18 mouse cellular contexts compared by ENCODE assay signal in the genomic region with DNA sequence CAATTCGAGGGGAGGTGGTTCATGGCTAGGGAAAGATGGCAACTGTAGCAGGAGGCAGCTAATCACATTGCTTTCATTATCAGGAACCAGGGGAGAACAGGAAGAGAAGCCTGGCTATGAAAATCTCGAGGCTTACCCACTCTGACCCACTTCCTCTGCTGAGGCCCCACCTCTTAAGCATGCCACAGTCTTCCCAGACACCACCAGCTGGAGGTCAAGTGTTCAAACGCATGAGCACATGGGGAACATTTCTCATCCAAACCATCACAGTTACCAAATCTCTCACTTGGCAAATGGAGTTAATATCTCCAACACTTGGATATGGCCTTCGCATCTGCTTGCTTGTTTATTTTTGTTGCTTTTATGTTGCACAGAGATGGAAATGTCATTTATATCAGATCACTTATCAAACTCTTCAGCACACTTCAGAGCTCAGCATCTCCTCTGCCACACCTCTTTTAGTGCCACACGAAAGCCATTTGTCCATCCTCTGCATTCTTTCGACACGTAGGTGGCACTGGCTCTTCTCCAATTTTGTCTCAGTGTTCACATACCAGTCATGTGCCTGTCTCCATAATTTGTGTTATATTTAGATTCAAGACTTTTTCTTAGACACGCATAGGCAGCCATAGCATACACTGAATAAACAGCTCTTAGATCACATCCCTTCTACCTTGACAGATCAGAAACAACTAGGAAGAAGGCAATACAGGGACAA. TPM values are rescaled to one million over a fixed set of nuclear protein-coding genes. Genes with fewer than 3 reads are reported as not detected.
DNase-seq lines count a peak whose midpoint lies in the region; ATAC-seq and TF ChIP-seq lines count a peak whose summit lies in the region.
"Had no signal": no experiment of that assay in that cellular context is flagged by ENCODE, and none has a peak within 500 bp of the region (broad histone marks: within the 10 kb centered on the region; RNA-seq: fewer than 3 reads in every experiment).

No protein-coding gene starts in this region.

- TF ChIP-seq CTCF in gastrocnemius, adult 2 months (IDR thresholded peaks at IDR 0.05): no peak
- TF ChIP-seq CTCF in lung, adult 2 months (IDR thresholded peaks at IDR 0.05; ENCODE audit: insufficient read depth, low read length): no peak

- H3K27ac ChIP-seq in gastrocnemius, adult 2 months: peak overlapping the region; percentile 85
- no peak overlapping the region for H3K27ac ChIP-seq in lung, embryonic 15.5 days
- peak overlapping the region; percentile 17 for H3K27ac ChIP-seq in heart, embryonic 16.5 days (ENCODE audit: low read length)
- H3K27ac ChIP-seq: hindbrain, embryonic 14.5 days; limb, embryonic 13.5 days; midbrain, embryonic 12.5 days had no signal

- H3K27me3 ChIP-seq in lung, embryonic 15.5 days: no peaks in the 10 kb centered on the region
- no peaks in the 10 kb centered on the region for H3K27me3 ChIP-seq in heart, embryonic 16.5 days (ENCODE audit: control insufficient read depth, insufficient read depth, low read length)
- H3K27me3 ChIP-seq in myocyte (ENCODE audit: control insufficient read depth, insufficient read depth, insufficient read length): no peaks in the 10 kb centered on the region
- H3K27me3 ChIP-seq: limb, embryonic 13.5 days; midbrain, embryonic 12.5 days had no signal

- no peak for TF ChIP-seq POLR2A in lung, adult 2 months (IDR thresholded peaks at IDR 0.05; ENCODE audit: borderline replicate concordance, extremely low read depth, low read depth, low read length)
- no peak for TF ChIP-seq POLR2A in myocyte (IDR thresholded peaks at IDR 0.05; ENCODE audit: insufficient read length, low read depth)

- WGBS in lung, embryonic 15.5 days: 22% methylated on average over 8 of the region's 8 CpGs
- 43% methylated on average over 8 of the region's 8 CpGs for WGBS in lung, adult 2 months
- 26% methylated on average over 8 of the region's 8 CpGs for WGBS in heart, embryonic 16.5 days

- intact Hi-C loops in gastrocnemius, adult 2 months (cut with DNase I): no loop called here
- intact Hi-C loops in gastrocnemius, postnatal 14 days (cut with DNase I; ENCODE audit: low total_unique reads): no loop called here

- ATAC-seq in lung, embryonic 15.5 days (ENCODE audit: borderline replicate concordance, extremely low read depth, low FRiP score, low TSS enrichment): peak; percentile 74; the same call in 1 of the 2 replicates
- ATAC-seq in heart, embryonic 16.5 days (replicated peaks; ENCODE audit: extremely low read depth, insufficient read depth, low FRiP score): peak; percentile 84
- ATAC-seq: forebrain, embryonic 16.5 days; intestine, postnatal 0 days had no signal

- no peak for DNase-seq in gastrocnemius, adult 2 months
- no peak for DNase-seq in gastrocnemius, postnatal 14 days
- no peak for DNase-seq in lung, adult 2 months
- no peak for DNase-seq in kidney, adult 8-10 months
- no peak for DNase-seq in spleen, postnatal 10 days (ENCODE audit: low spot score in 2 of 2)
- DNase-seq: adrenal gland, postnatal 25 days; gastrocnemius, postnatal 25 days; kidney, postnatal 36 days; thymus, postnatal 25 days had no signal

- H3K4me1 ChIP-seq in lung, embryonic 15.5 days: peaks cover 11% of the 10 kb centered on the region; the same call in 1 of the 2 replicates
- no peaks in the 10 kb centered on the region for H3K4me1 ChIP-seq in lung, adult 2 months (ENCODE audit: control insufficient read depth, insufficient read depth, low read length)
- peaks cover 11% of the 10 kb centered on the region; the same call in 1 of the 2 replicates for H3K4me1 ChIP-seq in heart, embryonic 16.5 days (ENCODE audit: control insufficient read depth, insufficient read depth, low read length)
- H3K4me1 ChIP-seq: midbrain, embryonic 12.5 days had no signal

- H3ac ChIP-seq in myocyte (ENCODE audit: control insufficient read depth, insufficient read length): no peak overlapping the region

- H3K4me3 ChIP-seq in gastrocnemius, adult 2 months: no peak overlapping the region
- no peak overlapping the region for H3K4me3 ChIP-seq in lung, embryonic 15.5 days
- no peak overlapping the region for H3K4me3 ChIP-seq in lung, adult 2 months (replicated peaks; ENCODE audit: extremely low read depth, low read depth, low read length)
- H3K4me3 ChIP-seq in heart, embryonic 16.5 days (ENCODE audit: low read length): no peak overlapping the region
- H3K4me3 ChIP-seq in myocyte: no peak overlapping the region
- H3K4me3 ChIP-seq: limb, embryonic 13.5 days; midbrain, embryonic 12.5 days had no signal

- no peak overlapping the region; the same call in 1 of the 2 replicates for H3K4me2 ChIP-seq in lung, embryonic 15.5 days
- peak overlapping the region; percentile 2; the same call in 1 of the 2 replicates for H3K4me2 ChIP-seq in heart, embryonic 16.5 days (ENCODE audit: low read depth, low read length)
- no peak overlapping the region for H3K4me2 ChIP-seq in myocyte (ENCODE audit: low read depth)
- H3K4me2 ChIP-seq: hindbrain, embryonic 14.5 days; limb, embryonic 13.5 days; midbrain, embryonic 12.5 days had no signal

- no peaks in the 10 kb centered on the region for H3K36me3 ChIP-seq in lung, embryonic 15.5 days
- H3K36me3 ChIP-seq in heart, embryonic 16.5 days (ENCODE audit: control insufficient read depth, insufficient read depth): no peaks in the 10 kb centered on the region
- H3K36me3 ChIP-seq in myocyte (ENCODE audit: control insufficient read depth, insufficient read depth): no peaks in the 10 kb centered on the region
- H3K36me3 ChIP-seq: G1E; limb, embryonic 13.5 days; midbrain, embryonic 12.5 days had no signal

- H3K9ac ChIP-seq in lung, embryonic 15.5 days: no peak overlapping the region
- no peak overlapping the region for H3K9ac ChIP-seq in heart, embryonic 16.5 days (ENCODE audit: low read length)
- H3K9ac ChIP-seq: hindbrain, embryonic 14.5 days; limb, embryonic 13.5 days; midbrain, embryonic 12.5 days had no signal

- no peaks in the 10 kb centered on the region for H3K9me3 ChIP-seq in lung, embryonic 15.5 days
- no peaks in the 10 kb centered on the region for H3K9me3 ChIP-seq in heart, embryonic 16.5 days (replicated peaks; ENCODE audit: control insufficient read depth, low read length)
- H3K9me3 ChIP-seq: G1E; limb, embryonic 13.5 days; midbrain, embryonic 12.5 days had no signal

- no peaks in the 10 kb centered on the region for H3K79me2 ChIP-seq in myocyte (ENCODE audit: control insufficient read depth, insufficient read depth)

TF ChIP-seq in myocyte, 11 proteins besides CTCF, POLR2A, EP300 and RAD21:
- peak in 2 of 3 experiments; percentile 13 to 43 for TF ChIP-seq MYOG (IDR thresholded peaks at IDR 0.05; ENCODE audit: control insufficient read depth in 1 of 3, insufficient read depth in 1 of 3, insufficient read length in 2 of 3, low read depth in 2 of 3)
- TF ChIP-seq MYOD1 (IDR thresholded peaks at IDR 0.05; ENCODE audit: control insufficient read depth in 1 of 3, insufficient read length in 2 of 3, low read depth in 2 of 3): peak in 1 of 3 experiments; percentile 29
- TF ChIP-seq E2F4 (IDR thresholded peaks at IDR 0.05; ENCODE audit: insufficient read depth): no peak
- TF ChIP-seq USF1 (IDR thresholded peaks at IDR 0.05; ENCODE audit: low read depth): peak; percentile 42
- TF ChIP-seq POLR2AphosphoS2 (IDR thresholded peaks at IDR 0.05; ENCODE audit: insufficient read length, low read depth): no peak
- no peak for TF ChIP-seq TCF12 (IDR thresholded peaks at IDR 0.05; ENCODE audit: insufficient read depth, poor library complexity, severe bottlenecking)
- TF ChIP-seq SRF (IDR thresholded peaks at IDR 0.05; ENCODE audit: control insufficient read depth, insufficient read length, low read depth): no peak
- no peak for TF ChIP-seq TCF3 (IDR thresholded peaks at IDR 0.05; ENCODE audit: insufficient read length, low read depth)
- TF ChIP-seq MAX (IDR thresholded peaks at IDR 0.05; ENCODE audit: low read depth): no peak
- TF ChIP-seq CEBPB (IDR thresholded peaks at IDR 0.05; ENCODE audit: insufficient read depth, poor library complexity, severe bottlenecking): no peak

RNA-seq across cellular contexts. Expression of a gene that starts 8.9 kb away (rescaled TPM):
- 100 to 1,000 TPM; 117 to 126 TPM for total RNA-seq in gastrocnemius, adult 2 months (2021)
- total RNA-seq in gastrocnemius, postnatal 14 days (2021): 100 to 1,000 TPM in 1 of 2 experiments, 10 to 100 TPM in 1; 86.5 to 101 TPM
- polyA plus RNA-seq in lung, embryonic 15.5 days (2015; fragmentation: Nextera tagmentation; extraction: Ambion mirVana): 1.3 and 1.9 TPM in 2 replicates
- 3.1 and 5.4 TPM in 2 replicates for polyA plus RNA-seq in lung, adult 2 months (2012; rRNA removed)
- polyA plus RNA-seq in heart, embryonic 16.5 days (2015; fragmentation: Nextera tagmentation; extraction: Ambion mirVana): 9.0 and 10.8 TPM in 2 replicates
- 7.8 TPM for polyA plus RNA-seq in myocyte (2012; fragmentation: generic; extraction: Trizol)
- polyA plus RNA-seq: G1E had no signal
